Mouse (Mus musculus): ENCODE results near the gene Tspan5.

Tspan5 gene

GRCm38 (mm10) chr3:138813139-138813810 is 71.3 kb downstream of the Tspan5 start:
- DNase-seq, result no peak

GRCm38 (mm10) chr3:138814457-138814856 is 72.5 kb downstream of the Tspan5 start:
- peak; percentile 58 for DNase-seq

GRCm38 (mm10) chr3:138815127-138815837 is 73.3 kb downstream of the Tspan5 start:
- DNase-seq, result no peak

GRCm38 (mm10) chr3:138816888-138817656 is 75.1 kb downstream of the Tspan5 start:
- no peak for DNase-seq

GRCm38 (mm10) chr3:138819862-138820261 is 77.9 kb downstream of the Tspan5 start:
- DNase-seq, result no peak

GRCm38 (mm10) chr3:138820296-138820695 is 78.3 kb downstream of the Tspan5 start:
- no peak for DNase-seq

GRCm38 (mm10) chr3:138821886-138822445 is 80.0 kb downstream of the Tspan5 start:
- no peak for DNase-seq

GRCm38 (mm10) chr3:138823857-138824256 is 81.9 kb downstream of the Tspan5 start:
- no peak for DNase-seq

GRCm38 (mm10) chr3:138825296-138825695 is 83.3 kb downstream of the Tspan5 start:
- no peak for DNase-seq

GRCm38 (mm10) chr3:138826243-138826800 is 84.3 kb downstream of the Tspan5 start:
- DNase-seq, result no peak

GRCm38 (mm10) chr3:138832827-138833517 is 91.0 kb downstream of the Tspan5 start:
- DNase-seq, result no peak

- peak; percentile 86 for DNase-seq
Observed at GRCm38 (mm10) chr3:138834174-138834573, 92.2 kb downstream of the Tspan5 start.

GRCm38 (mm10) chr3:138836937-138837336 is 94.9 kb downstream of the Tspan5 start:
- DNase-seq, result no peak

- no peak for DNase-seq
Observed at GRCm38 (mm10) chr3:138837651-138838050, 95.7 kb downstream of the Tspan5 start.

GRCm38 (mm10) chr3:138839656-138840055 is 97.7 kb downstream of the Tspan5 start:
- no peak for DNase-seq

- no peak for DNase-seq
Observed at GRCm38 (mm10) chr3:138841288-138841687, 99.3 kb downstream of the Tspan5 start.

GRCm38 (mm10) chr3:138843180-138843579 is 101.2 kb downstream of the Tspan5 start:
- no peak for DNase-seq

- DNase-seq, result no peak
Observed at GRCm38 (mm10) chr3:138843641-138844040, 101.6 kb downstream of the Tspan5 start.

- no peak for DNase-seq
Observed at GRCm38 (mm10) chr3:138845820-138846219, 103.8 kb downstream of the Tspan5 start.

- no peak for DNase-seq
Observed at GRCm38 (mm10) chr3:138847809-138848208, 105.8 kb downstream of the Tspan5 start.

- DNase-seq, result no peak
Observed at GRCm38 (mm10) chr3:138849755-138850301, 107.8 kb downstream of the Tspan5 start.

GRCm38 (mm10) chr3:138851876-138852275 is 109.9 kb downstream of the Tspan5 start:
- no peak for DNase-seq

Measured in right cerebral cortex, adult 18-20 months (tissue).